Mouse (Mus musculus) kidney, adult 2 months (tissue): ENCODE measurements at regions not wholly inside any gene's neighbourhood (a gene's known extent, or its start where the extent isn't known, plus 50 kb on each side); places are given as distances from the start of the nearest gene placed in this dataset.
A peak's percentile ranks its signal among the peaks of the same experiment; 100 is the strongest.

Source experiments
- DNase-seq: peaks from one replicate; pipeline ENCODE4 v3.0.0; 2021
- H3K27ac ChIP-seq: fragments of 200-500 bp; 2 replicates; pipeline ENCODE4 v1.5.1; 2012; ENCODE audit warnings: low read depth, low read length, control low read depth, inconsistent platforms; ENCODE audit not compliant: insufficient read depth
- H3K27me3 ChIP-seq: fragments of 200-500 bp; replicated peaks from 2 replicates; pipeline ENCODE4 v1.6.1; 2012; ENCODE audit warnings: mild to moderate bottlenecking, moderate library complexity, low read length, inconsistent platforms; ENCODE audit not compliant: control insufficient read depth, insufficient read depth
- H3K36me3 ChIP-seq: fragments of 200-500 bp; 2 replicates; pipeline ENCODE4 v1.6.1; 2012; ENCODE audit warnings: mild to moderate bottlenecking, moderate library complexity, low read length, inconsistent platforms; ENCODE audit not compliant: control insufficient read depth, insufficient read depth
- H3K4me1 ChIP-seq: fragments of 200-500 bp; 2 replicates; pipeline ENCODE4 v1.6.1; 2011; ENCODE audit warnings: low read length; ENCODE audit not compliant: control insufficient read depth, insufficient read depth
- H3K4me3 ChIP-seq: fragments of 200-500 bp; 2 replicates; pipeline ENCODE4 v1.5.1; 2011; ENCODE audit warnings: mild to moderate bottlenecking, low read depth, low read length, control low read depth; ENCODE audit not compliant: insufficient read depth
- CTCF ChIP-seq: fragments of 200-500 bp; conservative IDR thresholded peaks from 2 replicates; pipeline ENCODE4 v1.5.1; 2011; ENCODE audit warnings: low read depth, mild to moderate bottlenecking, control low read depth, low read length, moderate library complexity, mixed read lengths; ENCODE audit not compliant: insufficient read depth, insufficient read length
- POLR2A ChIP-seq: fragments of 200-500 bp; IDR thresholded peaks from one replicate; pipeline ENCODE4 v1.6.1; 2011; ENCODE audit warnings: low read depth, low read length, control low read depth
- WGBS: fragments of 180-500 bp; shearing (Covaris S2); methylation state at CpG from one replicate; pipeline ENCODE4 v1.1.7; 2018; 5-methylcytosine and 5-hydroxymethylcytosine counted together

- TF ChIP-seq CTCF (no peak), POLR2A (no peak)
- H3K27ac ChIP-seq = no peak overlapping the region
- WGBS = 74% methylated on average over 5 of the region's 5 CpGs
Observed at GRCm38 (mm10) chr3:51009098-51009497, 215.1 kb upstream of the Noct start.

GRCm38 (mm10) chr3:51019650-51020346 lies 204.4 kb upstream of the Noct start:
- 39% methylated on average over 10 of the region's 10 CpGs for WGBS
- no peaks in the 10 kb centered on the region for H3K4me1 ChIP-seq
- TF ChIP-seq POLR2A = no peak
- TF ChIP-seq CTCF = no peak
- no peaks in the 10 kb centered on the region for H3K36me3 ChIP-seq
- H3K27me3 ChIP-seq = no peaks in the 10 kb centered on the region
- no peak overlapping the region for H3K27ac ChIP-seq
- H3K4me3 ChIP-seq = peak overlapping the region; percentile 14; the same call in 1 of the 2 replicates
- peak; percentile 4 for DNase-seq

More at GRCm38 (mm10) chr3:51009098-51009497, 215.1 kb upstream of the Noct start:
- no peaks in the 10 kb centered on the region for H3K36me3 ChIP-seq
- DNase-seq = no peak
- H3K4me1 ChIP-seq = no peaks in the 10 kb centered on the region
- no peaks in the 10 kb centered on the region for H3K27me3 ChIP-seq
- H3K4me3 ChIP-seq = no peak overlapping the region

- H3K4me3 ChIP-seq = no peak overlapping the region
- TF ChIP-seq CTCF (no peak), POLR2A (no peak)
- no peaks in the 10 kb centered on the region for H3K36me3 ChIP-seq
- WGBS = 63% methylated on average over 6 of the region's 6 CpGs
- no peaks in the 10 kb centered on the region for H3K27me3 ChIP-seq
- no peak overlapping the region for H3K27ac ChIP-seq
- H3K4me1 ChIP-seq = no peaks in the 10 kb centered on the region
- DNase-seq = no peak
Observed at GRCm38 (mm10) chr3:51024655-51025054, 199.6 kb upstream of the Noct start.

- no peaks in the 10 kb centered on the region for H3K36me3 ChIP-seq
- 72% methylated on average over 8 of the region's 8 CpGs for WGBS
- no peak overlapping the region for H3K27ac ChIP-seq
- DNase-seq = peak; percentile 24
- TF ChIP-seq POLR2A = no peak
- TF ChIP-seq CTCF = no peak
- H3K4me1 ChIP-seq = no peaks in the 10 kb centered on the region
- H3K4me3 ChIP-seq = no peak overlapping the region
- no peaks in the 10 kb centered on the region for H3K27me3 ChIP-seq
Observed at GRCm38 (mm10) chr3:51031821-51032220, 192.4 kb upstream of the Noct start.

GRCm38 (mm10) chr3:51033292-51033691 lies 191.0 kb upstream of the Noct start:
- Histone ChIP-seq H3K27ac (no peak overlapping the region), H3K27me3 (no peaks in the 10 kb centered on the region), H3K36me3 (no peaks in the 10 kb centered on the region), H3K4me3 (no peak overlapping the region), H3K4me1 (no peaks in the 10 kb centered on the region)
- TF ChIP-seq CTCF (no peak), POLR2A (no peak)
- 93% methylated on average over 2 of the region's 2 CpGs for WGBS
- DNase-seq = no peak

- Histone ChIP-seq H3K27ac (no peak overlapping the region), H3K4me1 (no peaks in the 10 kb centered on the region), H3K36me3 (no peaks in the 10 kb centered on the region), H3K27me3 (no peaks in the 10 kb centered on the region), H3K4me3 (no peak overlapping the region)
- TF ChIP-seq CTCF = no peak
- TF ChIP-seq POLR2A = no peak
- no peak for DNase-seq
- WGBS = 40% methylated on average over 17 of the region's 17 CpGs
Observed at GRCm38 (mm10) chr3:51036700-51037306, 187.4 kb upstream of the Noct start.

GRCm38 (mm10) chr3:51042223-51042846 lies 181.9 kb upstream of the Noct start:
- Histone ChIP-seq H3K4me3 (no peak overlapping the region), H3K27me3 (no peaks in the 10 kb centered on the region), H3K27ac (no peak overlapping the region), H3K4me1 (no peaks in the 10 kb centered on the region), H3K36me3 (no peaks in the 10 kb centered on the region)
- 65% methylated on average over 17 of the region's 17 CpGs for WGBS
- TF ChIP-seq CTCF = no peak
- TF ChIP-seq POLR2A = no peak
- no peak for DNase-seq
